Mouse (Mus musculus): ENCODE results near the gene Ppargc1a.

DNA sequence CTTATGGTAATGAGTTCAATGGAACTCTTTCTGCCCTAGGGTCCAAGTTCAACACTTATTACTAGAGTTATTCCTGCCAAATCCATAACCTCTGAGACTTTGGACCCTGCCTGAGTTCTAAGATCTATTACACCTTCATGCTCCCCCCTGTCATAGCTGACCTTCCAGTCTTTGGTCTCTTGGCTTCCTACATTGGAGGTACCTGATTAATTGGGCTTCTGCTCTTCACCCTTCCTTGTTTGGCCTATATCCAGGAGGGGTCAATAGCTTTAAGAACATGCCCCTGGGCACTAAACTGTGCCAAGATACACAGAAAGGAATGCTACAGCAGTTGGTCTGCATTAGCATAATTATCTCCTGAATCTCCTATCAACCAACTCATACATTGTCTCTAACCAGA, 141.1 kb downstream of the Ppargc1a start:
- TF ChIP-seq MAX (IDR thresholded peaks at IDR 0.05; ENCODE audit: low read depth) (no peak), POLR2A (IDR thresholded peaks at IDR 0.05; ENCODE audit: insufficient read length, low read depth) (no peak), MYOG (IDR thresholded peaks at IDR 0.05; ENCODE audit: control insufficient read depth in 1 of 3, insufficient read depth in 1 of 3, insufficient read length in 2 of 3, low read depth in 2 of 3) (no peak), TCF12 (IDR thresholded peaks at IDR 0.05; ENCODE audit: insufficient read depth, poor library complexity, severe bottlenecking) (no peak), POLR2AphosphoS2 (IDR thresholded peaks at IDR 0.05; ENCODE audit: insufficient read length, low read depth) (no peak), USF1 (IDR thresholded peaks at IDR 0.05; ENCODE audit: low read depth) (no peak), MYOD1 (IDR thresholded peaks at IDR 0.05; ENCODE audit: control insufficient read depth in 1 of 3, insufficient read length in 2 of 3, low read depth in 2 of 3) (no peak)

All from myocyte (in vitro differentiated cells).